Mouse (Mus musculus) embryonic fibroblast, embryonic 13.5 days (primary cell): ENCODE measurements at regions not wholly inside any gene's neighbourhood (a gene's known extent, or its start where the extent isn't known, plus 50 kb on each side); places are given as distances from the start of the nearest gene placed in this dataset.

Source experiments
- CTCF ChIP-seq: IDR thresholded peaks from 2 replicates; pipeline ENCODE4 v1.5.1; 2011; ENCODE audit warnings: mild to moderate bottlenecking, control low read depth, low read length, moderate library complexity, borderline replicate concordance; ENCODE audit not compliant: insufficient read depth
- POLR2A ChIP-seq: IDR thresholded peaks from 2 replicates; pipeline ENCODE4 v1.6.1; 2011; ENCODE audit warnings: low read depth, mild to moderate bottlenecking, control low read depth, low read length, moderate library complexity

- TF ChIP-seq CTCF (no peak), POLR2A (no peak)
Measured at GRCm38 (mm10) chr4:152987726-152988125, 494.9 kb downstream of the Ajap1 start.
